Mouse (Mus musculus): ENCODE measurements around the gene Pecam1.
"Not testable (repeated sequence)": the region's sequence is repeated elsewhere in the genome, so short reads cannot be mapped to it uniquely, and the experiment has no call there.

Pecam1 gene

DNA sequence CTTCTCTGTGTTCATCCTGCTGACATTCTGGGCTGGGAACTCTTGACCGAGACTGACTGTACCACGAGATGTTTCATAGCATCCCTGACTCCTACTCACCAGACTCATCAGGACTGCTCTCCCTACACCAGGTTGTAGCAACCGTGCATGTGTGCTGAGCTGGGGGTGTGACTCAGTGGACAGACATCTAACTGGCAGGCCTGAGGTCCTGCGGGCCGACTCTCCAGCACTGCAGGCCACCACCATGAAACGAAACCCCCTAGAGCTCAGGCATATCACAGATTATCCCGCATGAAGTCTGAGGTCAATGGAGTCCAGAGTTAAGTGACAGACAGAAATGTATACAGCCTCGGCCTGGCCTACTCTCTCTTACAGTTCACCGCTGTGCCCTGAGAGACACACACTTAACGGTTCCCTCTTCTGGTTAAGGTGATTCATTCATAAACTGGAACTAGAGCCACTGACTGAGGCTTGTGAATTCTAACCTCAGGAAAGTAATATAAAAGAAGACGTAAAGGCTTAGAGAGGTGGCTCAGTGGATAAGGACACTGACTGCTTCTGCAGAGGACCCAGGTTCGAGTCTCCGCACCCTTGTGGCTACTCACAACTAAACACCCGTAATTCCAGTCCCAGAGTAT, 83.8 kb downstream of the Pecam1 start:
- no peak for DNase-seq (ENCODE audit: low read depth, low spot score)

DNA sequence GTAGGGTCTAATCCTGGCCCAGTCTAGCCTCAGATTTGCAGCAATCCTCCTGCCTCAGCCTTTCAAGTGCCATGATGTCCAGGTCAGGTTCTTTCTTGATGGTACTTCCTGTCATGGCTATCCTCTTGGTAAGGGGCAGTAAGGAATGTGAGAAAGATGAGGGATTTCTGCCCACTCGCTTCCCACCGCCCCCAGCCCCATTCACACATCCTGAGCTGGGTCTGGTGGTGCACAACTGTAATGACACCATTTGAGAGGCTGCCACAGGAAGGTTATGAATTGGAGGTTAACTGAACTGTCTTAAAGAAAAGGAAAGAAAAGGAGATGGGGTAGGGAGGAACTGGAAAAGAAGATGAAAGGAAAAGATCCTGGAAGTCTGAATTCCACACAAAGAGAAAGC, 84.6 kb downstream of the Pecam1 start:
- DNase-seq (ENCODE audit: low read depth, low spot score) = no peak

DNA sequence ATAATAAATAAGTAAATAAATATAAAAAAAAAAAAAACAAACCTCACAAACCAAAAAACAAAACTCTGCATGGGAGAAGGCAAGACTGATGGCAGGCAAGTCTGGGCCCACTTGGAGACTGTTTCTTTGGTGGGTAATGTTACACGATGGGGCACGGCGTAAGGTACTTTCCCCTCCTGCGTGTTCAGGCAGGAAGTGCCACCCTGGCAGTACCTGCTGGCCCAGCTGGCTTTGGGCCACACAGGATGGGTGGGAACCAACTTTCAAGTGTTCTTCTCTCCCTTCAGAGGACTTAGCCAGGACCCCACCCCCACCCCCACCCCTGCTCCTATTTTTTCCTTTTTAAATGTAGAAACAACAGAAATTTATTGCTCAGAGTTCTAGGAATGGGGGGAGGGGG, 85.1 kb downstream of the Pecam1 start:
- DNase-seq (ENCODE audit: low read depth, low spot score) = no peak

DNA sequence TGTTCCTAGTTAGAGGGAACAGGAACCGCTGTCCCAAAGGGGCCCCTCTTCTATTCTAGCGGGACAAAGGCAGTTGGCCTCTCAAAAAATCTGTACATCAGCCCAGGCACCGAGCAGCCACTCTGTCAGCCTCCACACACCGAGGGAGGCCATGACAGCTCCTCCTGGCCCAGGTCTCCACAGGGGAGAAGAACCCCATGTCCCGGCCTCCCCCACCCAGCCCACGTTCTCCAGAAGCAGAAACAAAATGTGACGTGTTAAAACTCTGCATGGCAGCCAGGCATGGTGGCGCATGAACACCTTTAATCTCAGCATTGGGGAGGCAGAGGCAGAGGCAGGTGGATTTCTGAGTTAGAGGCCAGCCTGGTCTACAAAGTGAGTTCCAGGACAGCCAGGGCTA, 85.7 kb downstream of the Pecam1 start:
- no peak for DNase-seq (ENCODE audit: low read depth, low spot score)

DNA sequence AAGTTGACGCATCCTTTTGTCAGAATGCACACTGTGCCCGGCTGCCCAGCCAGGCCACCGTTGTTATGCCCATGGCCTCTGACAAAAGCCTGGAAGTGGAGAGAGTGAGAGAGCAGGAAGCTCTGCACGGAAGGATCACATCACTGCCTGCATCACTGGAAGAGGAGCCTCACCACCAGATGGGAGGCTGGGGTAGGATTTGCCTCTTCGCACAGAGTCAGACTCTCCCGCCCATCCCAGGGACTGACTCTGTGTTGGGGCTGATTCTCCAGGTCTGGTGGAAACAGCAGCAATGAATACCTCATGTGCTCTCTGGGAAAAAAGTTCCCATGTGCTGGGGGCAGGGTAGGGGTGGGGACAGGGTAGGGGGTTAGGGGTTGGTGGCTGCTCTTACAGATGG, 86.6 kb downstream of the Pecam1 start:
- no peak for DNase-seq (ENCODE audit: low read depth, low spot score)

DNA sequence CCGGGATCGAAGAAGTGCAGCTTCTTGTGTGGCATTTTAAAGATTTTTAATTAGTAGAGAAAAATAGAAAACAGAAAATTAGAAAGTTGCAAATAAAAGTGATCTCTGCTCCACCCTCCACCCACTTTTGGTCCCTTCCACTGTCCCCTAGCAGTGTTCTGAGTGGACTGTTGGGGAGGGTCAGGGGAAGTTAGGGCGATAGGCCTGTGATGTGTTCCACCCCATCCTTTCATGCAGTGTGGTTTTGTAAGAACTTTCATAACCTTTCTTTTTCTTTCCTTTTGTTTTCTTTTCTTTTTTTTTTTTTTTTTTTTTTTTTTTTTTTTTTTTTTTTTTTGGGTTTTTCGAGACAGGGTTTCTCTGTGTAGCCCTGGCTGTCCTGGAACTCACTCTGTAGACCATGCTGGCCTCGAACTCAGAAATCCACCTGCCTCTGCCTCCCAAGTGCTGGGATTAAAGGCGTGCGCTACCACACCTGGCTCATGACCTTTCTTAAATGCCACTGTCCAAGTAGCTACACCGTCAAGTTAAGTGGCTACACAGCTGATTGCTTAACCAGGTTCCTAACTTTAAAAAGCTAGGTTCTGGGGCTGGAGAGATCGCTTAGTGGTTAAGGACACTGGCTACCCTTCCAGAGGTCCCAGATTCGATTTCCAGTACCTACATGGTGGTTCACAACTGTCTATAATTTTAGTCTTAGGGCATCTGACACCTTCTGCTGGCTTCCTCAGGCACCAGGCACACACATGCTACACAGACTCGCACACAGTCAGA, 87.6 kb downstream of the Pecam1 start:
- no peak for DNase-seq (ENCODE audit: low read depth, low spot score)

DNA sequence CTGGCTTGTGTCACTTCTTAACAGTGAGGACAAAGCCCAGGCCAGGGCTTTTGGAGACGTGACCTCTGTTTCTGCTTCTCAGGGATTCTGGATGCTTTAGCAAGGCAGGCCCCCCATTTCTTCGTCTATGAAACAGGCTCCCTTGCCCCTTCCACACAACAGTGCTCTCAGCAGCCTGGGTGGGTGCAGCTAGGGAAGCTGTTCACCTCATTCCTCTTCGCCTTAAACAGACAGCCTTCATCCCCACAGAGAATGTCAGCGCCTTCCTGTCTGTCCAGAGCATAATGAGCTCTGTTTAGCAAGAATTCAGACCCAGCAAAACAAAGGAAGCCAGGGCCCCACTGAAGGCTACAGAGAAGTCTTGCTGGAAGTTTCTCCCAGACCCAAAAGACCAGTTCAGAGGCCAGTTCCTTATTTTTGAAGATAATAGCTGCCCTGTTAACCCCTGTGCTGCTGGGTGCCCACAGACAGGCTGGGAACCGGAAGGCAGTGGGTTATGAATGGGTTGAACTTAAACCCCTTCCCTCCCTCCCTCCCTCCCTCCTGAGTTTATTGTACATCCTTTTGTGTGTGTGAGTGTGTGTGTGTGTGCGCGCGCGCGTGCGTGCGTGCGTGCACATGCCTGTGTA, 89.9 kb downstream of the Pecam1 start:
- DNase-seq (ENCODE audit: low read depth, low spot score) = no peak

DNA sequence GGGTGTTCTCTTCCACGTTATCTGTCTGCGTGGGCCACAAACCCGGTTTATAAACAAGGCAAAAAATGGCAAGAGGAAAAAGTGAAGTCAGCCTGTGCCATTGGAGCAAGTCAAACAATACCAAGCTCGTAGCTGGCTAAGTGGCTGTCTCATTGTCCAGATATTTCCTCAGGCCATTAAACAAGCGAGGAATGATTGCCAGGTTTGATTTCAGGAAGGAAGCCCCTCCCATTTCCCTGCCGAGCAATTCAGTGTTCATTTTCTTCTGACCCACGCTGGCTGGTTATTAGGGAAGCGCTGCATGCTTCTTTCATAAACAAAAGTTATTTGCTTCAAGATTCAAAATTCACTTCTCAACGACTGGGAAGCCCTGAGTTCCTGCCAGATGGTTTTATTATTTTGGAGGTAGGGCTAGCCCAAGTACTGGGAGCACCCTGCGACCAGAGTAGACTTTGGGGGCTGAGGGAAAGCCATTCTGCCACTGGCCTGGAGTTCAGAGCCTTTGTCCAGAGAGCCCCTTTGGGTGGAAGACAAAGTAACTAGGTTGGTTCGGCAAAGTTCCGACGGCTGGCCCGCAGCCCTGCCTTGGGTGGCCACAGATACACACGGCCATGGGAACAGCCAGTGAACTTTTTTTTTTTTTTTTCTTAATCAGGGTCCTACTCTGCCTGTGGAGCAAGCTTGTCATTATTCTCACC, 90.7 kb downstream of the Pecam1 start:
- no peak for DNase-seq (ENCODE audit: low read depth, low spot score)

DNA sequence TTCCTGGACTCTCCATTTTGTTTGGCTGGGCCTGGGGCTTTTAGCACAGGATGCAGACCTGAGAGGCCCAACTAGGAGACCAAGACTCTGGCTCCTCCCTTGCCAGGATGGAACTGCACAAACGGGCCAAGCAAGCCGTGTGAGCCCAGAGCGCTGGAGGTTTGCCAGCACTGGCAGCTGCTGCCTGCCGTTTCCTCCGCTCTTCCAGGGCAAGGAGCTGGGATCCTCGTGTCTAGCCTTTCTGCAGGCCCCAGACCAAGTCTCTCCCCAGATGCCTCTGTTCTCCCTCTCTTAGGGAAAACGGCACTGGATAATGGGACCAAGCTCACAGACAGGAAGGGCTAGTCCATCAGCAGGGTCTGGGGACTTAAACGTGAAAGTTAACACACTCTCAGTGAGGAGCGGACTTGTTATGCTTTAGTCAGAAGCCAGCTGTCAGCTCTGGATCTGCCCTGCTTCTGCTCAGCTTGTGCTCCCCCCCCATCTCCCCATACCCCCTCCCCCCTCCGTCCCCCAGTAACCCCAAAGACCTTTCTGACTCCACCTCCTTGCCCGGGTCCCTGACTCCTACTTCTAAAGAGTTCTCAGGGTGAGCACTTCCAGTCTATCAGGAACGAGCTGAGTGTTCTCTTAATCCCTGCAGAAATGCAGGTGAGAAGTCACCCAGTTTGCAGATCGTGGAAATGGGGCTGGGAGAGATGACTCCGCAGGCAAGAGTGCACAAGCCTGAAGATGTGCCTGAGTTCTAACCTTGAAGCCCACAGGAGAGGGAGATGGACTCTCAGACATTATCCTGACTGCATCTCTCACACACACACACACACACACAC, 92.2 kb downstream of the Pecam1 start:
- DNase-seq (ENCODE audit: low read depth, low spot score) = no peak

DNA sequence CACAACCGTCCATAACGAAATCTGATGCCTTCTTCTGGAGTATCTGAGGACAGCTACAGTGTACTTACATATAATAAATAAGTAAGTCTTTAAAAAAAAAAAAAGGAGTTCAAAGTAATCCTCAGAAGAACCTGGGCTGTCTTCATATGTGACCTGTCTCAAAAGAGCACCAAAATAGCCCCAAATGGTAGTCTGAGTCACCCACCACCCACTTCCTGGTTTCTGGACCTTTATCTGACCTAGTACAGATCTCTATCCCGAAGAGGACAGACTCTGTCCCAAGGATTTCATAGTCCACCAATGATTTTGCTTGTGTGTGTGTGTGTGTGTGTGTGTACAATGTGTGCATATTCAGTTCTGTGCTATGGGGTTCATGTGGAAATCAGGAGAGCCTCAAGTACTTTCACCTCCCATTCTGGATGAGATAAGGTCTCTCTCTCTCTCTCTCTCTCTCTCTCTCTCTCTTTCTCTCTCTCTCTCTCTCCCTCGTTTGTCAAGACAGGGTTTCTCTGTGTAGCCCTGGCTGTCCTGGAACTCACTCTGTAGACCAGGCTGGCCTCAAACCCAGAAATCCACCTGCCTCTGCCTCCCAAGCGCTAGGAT, 93.4 kb downstream of the Pecam1 start:
- DNase-seq (ENCODE audit: low read depth, low spot score) = not testable (repeated sequence)

DNA sequence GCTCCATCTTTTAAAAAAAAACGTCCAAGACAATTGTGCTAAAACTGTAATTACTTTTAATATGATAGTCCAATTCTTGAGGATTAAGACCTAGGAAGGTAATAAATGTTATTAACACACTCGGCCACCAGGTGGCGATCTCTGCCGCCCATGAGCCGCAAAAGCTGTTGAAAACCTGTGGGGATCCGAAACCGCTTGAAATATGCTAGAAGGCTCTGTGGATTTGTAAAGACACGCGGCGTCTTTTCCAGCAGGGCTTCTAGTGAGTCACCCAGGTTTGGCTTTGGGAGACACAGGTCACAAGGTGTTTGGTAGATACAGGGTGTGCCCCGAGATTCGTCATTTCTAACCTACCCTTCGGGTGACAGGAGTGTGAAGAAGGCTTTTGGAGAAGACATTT, 102.1 kb downstream of the Pecam1 start:
- DNase-seq (ENCODE audit: low read depth, low spot score) = peak; percentile 68

DNA sequence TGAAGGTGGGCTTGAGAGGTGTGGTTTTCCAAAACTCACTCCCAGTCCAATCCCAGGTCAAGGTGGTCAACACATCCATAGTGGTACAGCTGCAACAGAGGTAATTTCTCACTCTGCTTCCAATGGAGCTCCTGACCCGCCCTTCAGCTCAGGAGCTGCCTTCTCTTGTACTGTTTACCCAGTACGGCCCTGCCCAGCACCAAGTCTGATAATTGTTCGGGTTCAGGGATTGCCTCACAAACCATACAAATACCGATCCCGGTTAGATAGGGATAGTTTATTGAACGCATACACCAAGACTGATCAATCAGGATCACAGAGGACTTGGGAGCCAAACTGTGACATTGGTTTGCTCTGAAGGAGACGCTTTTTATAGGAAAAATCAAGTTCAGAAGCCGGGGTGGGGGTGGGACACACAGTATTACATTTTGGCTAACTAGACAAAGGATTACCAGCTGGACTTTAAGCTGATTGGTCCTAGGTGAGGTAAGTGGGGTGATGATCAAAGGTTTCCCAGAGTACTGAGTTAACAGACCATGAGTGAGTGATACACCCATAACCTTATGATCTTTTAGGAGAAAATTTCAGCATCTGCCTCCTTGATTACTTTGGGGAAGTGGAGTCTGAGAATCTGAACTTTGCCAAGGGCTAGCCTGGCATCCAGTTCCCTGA, 107.3 kb downstream of the Pecam1 start:
- DNase-seq (ENCODE audit: low read depth, low spot score) = no peak

DNA sequence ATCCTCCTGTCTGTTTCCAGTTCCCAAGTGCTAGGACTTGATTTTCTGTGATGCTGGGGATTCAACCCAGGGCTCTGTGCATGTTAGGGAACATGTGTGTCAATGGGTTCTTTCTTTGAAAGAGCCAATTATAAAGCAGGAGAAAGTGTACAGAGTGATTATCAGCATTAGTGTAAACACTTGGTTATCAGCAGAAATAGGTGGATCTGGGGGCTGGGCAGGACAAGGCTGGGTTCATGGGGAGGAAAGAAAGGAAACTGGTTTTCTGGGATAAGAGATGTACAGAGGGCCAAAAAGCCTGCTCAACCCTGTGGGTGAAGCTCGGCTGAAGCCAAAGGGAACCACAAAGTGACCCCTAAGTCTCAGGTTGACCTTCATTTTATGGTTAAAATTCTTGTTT, 108.8 kb downstream of the Pecam1 start:
- no peak for DNase-seq (ENCODE audit: low read depth, low spot score)

DNA sequence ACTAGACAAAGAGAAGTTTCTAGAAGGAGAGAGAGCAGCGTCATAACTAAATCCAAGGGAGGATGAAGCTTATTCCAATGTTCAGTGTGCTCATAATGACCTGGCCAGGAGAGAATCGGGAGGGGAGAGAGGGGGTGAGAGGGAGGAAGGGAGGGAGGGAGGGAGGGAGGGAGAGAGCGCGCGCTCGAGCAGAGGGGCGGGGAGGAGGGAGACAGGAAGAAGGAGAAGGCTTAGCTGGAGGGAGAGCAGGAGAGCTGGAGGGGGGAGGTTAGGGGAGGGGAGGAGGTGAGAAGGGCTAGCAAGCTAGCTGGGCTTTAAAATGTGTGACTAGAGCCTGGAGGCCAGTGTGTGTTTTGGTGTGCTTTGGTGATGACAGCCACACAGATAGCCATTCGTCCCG, 110.4 kb downstream of the Pecam1 start:
- DNase-seq (ENCODE audit: low read depth, low spot score) = no peak

DNA sequence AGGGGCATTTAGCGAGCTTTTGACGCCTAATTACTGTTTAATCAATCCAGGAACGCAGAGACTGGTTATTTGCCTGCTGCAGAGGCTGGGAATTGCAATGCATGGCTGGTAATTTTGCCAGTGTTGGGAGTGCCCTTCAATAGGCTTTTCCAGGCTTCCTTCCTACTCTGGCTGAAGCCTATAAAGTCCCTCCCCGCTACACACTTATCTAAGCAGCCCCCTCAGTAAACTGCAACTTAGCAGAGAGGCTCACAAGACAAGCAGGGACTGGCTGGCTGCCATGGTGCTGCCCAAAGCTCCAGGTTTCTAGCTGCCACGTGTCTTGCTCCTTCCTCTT, 111.1 kb downstream of the Pecam1 start:
- DNase-seq (ENCODE audit: low read depth, low spot score) = no peak

DNA sequence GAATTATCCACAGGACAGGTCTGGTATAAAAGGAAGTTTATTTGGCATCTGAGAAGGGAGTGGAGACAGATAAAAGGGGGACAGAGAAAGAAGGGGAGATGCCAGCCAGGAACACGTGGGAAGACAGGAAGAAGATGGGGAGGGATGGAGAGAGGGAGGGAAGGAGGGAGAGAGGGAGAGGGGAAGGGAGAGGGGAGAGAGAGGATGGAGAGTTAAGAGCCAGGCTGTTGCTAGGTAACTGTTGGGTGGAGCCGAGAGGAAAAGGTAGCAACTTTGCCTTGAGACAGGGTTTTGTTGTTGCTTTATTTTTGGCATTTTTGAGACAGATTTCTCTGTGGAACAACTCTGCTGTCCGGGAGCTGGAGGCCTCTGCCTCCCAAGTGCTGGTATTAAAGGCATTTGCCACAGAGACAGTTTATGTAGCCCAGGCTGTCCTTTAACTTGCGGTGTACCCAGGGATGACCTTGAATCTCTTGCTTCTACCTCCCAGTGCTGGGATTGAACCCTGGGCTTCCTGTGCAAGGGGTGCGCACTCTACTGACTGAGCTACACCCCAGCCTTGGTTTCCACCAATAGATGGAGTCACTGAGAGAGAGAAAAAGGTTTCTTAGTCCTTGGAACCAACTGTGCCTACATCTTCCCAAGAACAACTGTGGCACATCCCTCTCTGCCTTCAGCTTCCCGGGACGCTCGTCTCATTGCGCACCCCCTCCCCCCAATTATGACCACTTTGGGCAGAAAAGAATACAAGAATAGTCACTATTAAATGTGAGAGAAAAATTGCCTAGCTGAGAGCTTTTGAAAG, 111.7 kb downstream of the Pecam1 start:
- no peak for DNase-seq (ENCODE audit: low read depth, low spot score)

DNA sequence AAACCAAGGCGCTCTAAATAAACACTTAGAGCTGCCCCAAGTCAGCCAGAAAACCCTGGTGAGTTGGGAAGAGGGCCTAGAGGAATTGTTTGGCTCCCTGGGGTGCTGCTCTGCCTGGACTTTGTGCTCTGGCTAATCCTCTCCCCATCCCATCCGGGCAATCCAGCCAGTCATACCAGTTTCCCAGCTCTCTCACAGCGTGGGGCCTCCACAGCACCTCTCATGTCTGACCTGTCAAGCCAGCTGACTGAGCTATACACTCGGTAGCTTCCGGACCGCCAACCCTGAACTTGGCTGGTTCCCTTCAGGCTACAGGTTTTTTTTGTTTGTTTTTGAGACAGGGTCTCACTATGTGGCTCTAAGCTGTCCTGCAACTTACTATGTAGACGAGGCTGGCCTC, 112.7 kb downstream of the Pecam1 start:
- DNase-seq (ENCODE audit: low read depth, low spot score) = no peak

DNA sequence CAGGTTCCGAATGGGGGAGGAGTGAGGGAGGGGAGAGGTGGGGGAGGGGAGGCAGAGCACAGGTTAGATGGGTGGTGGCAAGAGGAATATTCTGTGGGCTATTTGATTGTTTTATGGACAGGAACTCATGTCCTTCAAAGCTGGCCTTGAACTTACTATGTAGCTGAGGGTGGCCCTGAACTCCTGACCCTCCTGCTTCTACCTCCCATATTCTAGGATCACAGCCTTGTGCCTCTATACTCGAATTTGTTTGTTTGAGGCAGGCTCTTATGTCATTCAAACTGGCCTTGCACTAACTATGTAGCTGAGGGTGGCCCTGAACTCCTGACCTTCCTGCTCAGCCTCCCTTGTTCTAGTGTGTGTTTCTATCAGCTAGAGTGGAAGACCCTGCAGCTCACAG, 114.5 kb downstream of the Pecam1 start:
- no peak for DNase-seq (ENCODE audit: low read depth, low spot score)

DNA sequence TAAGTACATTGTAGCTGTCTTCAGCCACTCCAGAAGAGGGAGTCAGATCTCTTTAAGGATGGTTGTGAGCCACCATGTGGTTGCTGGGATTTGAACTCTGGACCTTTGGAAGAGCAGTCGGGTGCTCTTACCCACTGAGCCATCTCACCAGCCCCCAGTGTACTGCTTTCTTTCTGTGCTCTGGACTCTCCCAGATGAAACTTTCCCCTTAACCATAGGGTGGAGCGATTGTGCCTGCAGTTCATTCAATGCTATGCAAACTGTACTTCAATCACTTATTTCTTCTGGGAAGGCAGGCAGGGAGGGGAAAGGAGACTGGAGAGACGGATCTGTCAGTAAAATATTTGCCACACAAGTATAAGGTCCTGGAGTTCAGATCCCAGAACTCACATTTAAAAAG, 116.3 kb downstream of the Pecam1 start:
- DNase-seq (ENCODE audit: low read depth, low spot score) = not testable (repeated sequence)

DNA sequence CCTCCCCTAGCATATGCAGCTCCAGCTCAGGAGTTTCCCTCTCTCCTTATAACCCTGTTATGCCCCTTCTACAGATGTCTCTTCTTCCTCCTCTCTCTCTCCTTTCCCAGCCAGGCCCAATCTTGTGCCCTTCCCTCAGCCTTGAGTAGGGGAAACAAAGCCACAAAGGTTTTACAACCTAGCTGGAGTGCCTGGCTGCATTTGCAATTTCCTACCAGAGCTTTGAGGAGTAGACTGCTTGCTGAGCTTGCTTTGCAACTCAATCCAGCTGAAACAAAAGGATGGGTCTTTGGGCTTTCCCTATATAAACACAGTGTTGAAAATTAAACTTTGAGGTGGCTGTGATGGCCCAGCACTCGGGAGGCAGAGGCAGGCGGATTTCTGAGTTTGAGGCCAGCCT, 117.0 kb downstream of the Pecam1 start:
- DNase-seq (ENCODE audit: low read depth, low spot score) = no peak

Data from embryo, embryonic 11.5 days (tissue).